Mouse (Mus musculus): ENCODE measurements around the gene Lrp11. TPM values are rescaled to one million over a fixed set of nuclear protein-coding genes. Genes with fewer than 3 reads are reported as not detected.
"Not testable (repeated sequence)": the region's sequence is repeated elsewhere in the genome, so short reads cannot be mapped to it uniquely, and the experiment has no call there.

The Lrp11 gene
- polyA plus RNA-seq, 1 experiment from 2014 or later, result 4.0 TPM

GRCm38 (mm10) chr10:7605168-7605567 lies 15.6 kb downstream of the Lrp11 start:
- no peak for TF ChIP-seq CTCF (IDR thresholded peaks at IDR 0.05; ENCODE audit: low read depth)
- Histone ChIP-seq H3K27ac (ENCODE audit: low read depth, low read length) (no peak overlapping the region), H3K4me3 (ENCODE audit: low read depth, low read length) (no peak overlapping the region), H3K4me1 (replicated peaks; ENCODE audit: control insufficient read depth, insufficient read depth, low read length) (no peaks in the 10 kb centered on the region), H3K9me3 (ENCODE audit: control insufficient read depth) (no peaks in the 10 kb centered on the region), H3K4me2 (replicated peaks; ENCODE audit: low read depth) (no peak overlapping the region), H3K36me3 (ENCODE audit: control insufficient read depth, insufficient read depth) (no peaks in the 10 kb centered on the region), H3K27me3 (replicated peaks; ENCODE audit: control insufficient read depth, insufficient read depth, low read length) (no peaks in the 10 kb centered on the region), H3K9ac (ENCODE audit: low read depth, low read length) (no peak overlapping the region)
- 73% methylated on average over 2 of the region's 2 CpGs for WGBS
- ATAC-seq, result no peak

- H3K4me1 ChIP-seq (replicated peaks; ENCODE audit: control insufficient read depth, insufficient read depth, low read length), result no peaks in the 10 kb centered on the region
- no peak for TF ChIP-seq CTCF (IDR thresholded peaks at IDR 0.05; ENCODE audit: low read depth)
- H3K4me3 ChIP-seq (ENCODE audit: low read depth, low read length), result no peak overlapping the region
- H3K27me3 ChIP-seq (replicated peaks; ENCODE audit: control insufficient read depth, insufficient read depth, low read length), result no peaks in the 10 kb centered on the region
- H3K4me2 ChIP-seq (replicated peaks; ENCODE audit: low read depth), result no peak overlapping the region
- H3K9me3 ChIP-seq (ENCODE audit: control insufficient read depth), result no peaks in the 10 kb centered on the region
- H3K9ac ChIP-seq (ENCODE audit: low read depth, low read length), result no peak overlapping the region
- H3K27ac ChIP-seq (ENCODE audit: low read depth, low read length), result no peak overlapping the region
- WGBS, result 82% methylated on average over 2 of the region's 2 CpGs
- ATAC-seq, result no peak
- H3K36me3 ChIP-seq (ENCODE audit: control insufficient read depth, insufficient read depth), result no peaks in the 10 kb centered on the region
Measured at GRCm38 (mm10) chr10:7606437-7606836, 16.8 kb downstream of the Lrp11 start.

- ATAC-seq, result no peak
- no peak for TF ChIP-seq CTCF (IDR thresholded peaks at IDR 0.05; ENCODE audit: low read depth)
- WGBS, result 86% methylated on average over 17 of the region's 17 CpGs
Measured at GRCm38 (mm10) chr10:7608611-7609010, 19.0 kb downstream of the Lrp11 start.

GRCm38 (mm10) chr10:7611647-7612046 lies 22.0 kb downstream of the Lrp11 start:
- WGBS, result 78% methylated on average over 6 of the region's 6 CpGs
- Histone ChIP-seq H3K4me1 (replicated peaks; ENCODE audit: control insufficient read depth, insufficient read depth, low read length) (no peaks in the 10 kb centered on the region), H3K9me3 (ENCODE audit: control insufficient read depth) (no peaks in the 10 kb centered on the region), H3K27me3 (replicated peaks; ENCODE audit: control insufficient read depth, insufficient read depth, low read length) (no peaks in the 10 kb centered on the region), H3K9ac (ENCODE audit: low read depth, low read length) (no peak overlapping the region), H3K27ac (ENCODE audit: low read depth, low read length) (no peak overlapping the region), H3K36me3 (ENCODE audit: control insufficient read depth, insufficient read depth) (no peaks in the 10 kb centered on the region), H3K4me3 (ENCODE audit: low read depth, low read length) (no peak overlapping the region), H3K4me2 (replicated peaks; ENCODE audit: low read depth) (no peak overlapping the region)
- no peak for TF ChIP-seq CTCF (IDR thresholded peaks at IDR 0.05; ENCODE audit: low read depth)
- ATAC-seq, result no peak

More at GRCm38 (mm10) chr10:7608611-7609010, 19.0 kb downstream of the Lrp11 start:
- no peak overlapping the region for H3K4me2 ChIP-seq (replicated peaks; ENCODE audit: low read depth)
- no peaks in the 10 kb centered on the region for H3K9me3 ChIP-seq (ENCODE audit: control insufficient read depth)
- H3K4me1 ChIP-seq (replicated peaks; ENCODE audit: control insufficient read depth, insufficient read depth, low read length), result no peaks in the 10 kb centered on the region
- H3K27ac ChIP-seq (ENCODE audit: low read depth, low read length), result no peak overlapping the region
- no peaks in the 10 kb centered on the region for H3K27me3 ChIP-seq (replicated peaks; ENCODE audit: control insufficient read depth, insufficient read depth, low read length)
- H3K36me3 ChIP-seq (ENCODE audit: control insufficient read depth, insufficient read depth), result no peaks in the 10 kb centered on the region
- H3K9ac ChIP-seq (ENCODE audit: low read depth, low read length), result no peak overlapping the region
- no peak overlapping the region for H3K4me3 ChIP-seq (ENCODE audit: low read depth, low read length)

GRCm38 (mm10) chr10:7612210-7612609 lies 22.6 kb downstream of the Lrp11 start:
- not testable (repeated sequence) for H3K27me3 ChIP-seq (replicated peaks; ENCODE audit: control insufficient read depth, insufficient read depth, low read length); H3K4me2 ChIP-seq (replicated peaks; ENCODE audit: low read depth); H3K9ac ChIP-seq (ENCODE audit: low read depth, low read length); H3K36me3 ChIP-seq (ENCODE audit: control insufficient read depth, insufficient read depth); ATAC-seq; H3K27ac ChIP-seq (ENCODE audit: low read depth, low read length); H3K9me3 ChIP-seq (ENCODE audit: control insufficient read depth); H3K4me3 ChIP-seq (ENCODE audit: low read depth, low read length); H3K4me1 ChIP-seq (replicated peaks; ENCODE audit: control insufficient read depth, insufficient read depth, low read length)

GRCm38 (mm10) chr10:7614834-7615233 lies 25.2 kb downstream of the Lrp11 start:
- no peak for TF ChIP-seq CTCF (IDR thresholded peaks at IDR 0.05; ENCODE audit: low read depth)
- Histone ChIP-seq H3K9me3 (ENCODE audit: control insufficient read depth) (no peaks in the 10 kb centered on the region), H3K4me1 (replicated peaks; ENCODE audit: control insufficient read depth, insufficient read depth, low read length) (no peaks in the 10 kb centered on the region), H3K9ac (ENCODE audit: low read depth, low read length) (no peak overlapping the region), H3K27me3 (replicated peaks; ENCODE audit: control insufficient read depth, insufficient read depth, low read length) (no peaks in the 10 kb centered on the region), H3K36me3 (ENCODE audit: control insufficient read depth, insufficient read depth) (no peaks in the 10 kb centered on the region), H3K27ac (ENCODE audit: low read depth, low read length) (no peak overlapping the region), H3K4me2 (replicated peaks; ENCODE audit: low read depth) (no peak overlapping the region), H3K4me3 (ENCODE audit: low read depth, low read length) (no peak overlapping the region)
- ATAC-seq, result no peak
- 89% methylated on average over 8 of the region's 8 CpGs for WGBS

GRCm38 (mm10) chr10:7617146-7617545 lies 27.5 kb downstream of the Lrp11 start:
- H3K27me3 ChIP-seq (replicated peaks; ENCODE audit: control insufficient read depth, insufficient read depth, low read length); H3K4me3 ChIP-seq (ENCODE audit: low read depth, low read length); H3K9ac ChIP-seq (ENCODE audit: low read depth, low read length); H3K4me1 ChIP-seq (replicated peaks; ENCODE audit: control insufficient read depth, insufficient read depth, low read length); H3K27ac ChIP-seq (ENCODE audit: low read depth, low read length); ATAC-seq; H3K9me3 ChIP-seq (ENCODE audit: control insufficient read depth); H3K36me3 ChIP-seq (ENCODE audit: control insufficient read depth, insufficient read depth); H3K4me2 ChIP-seq (replicated peaks; ENCODE audit: low read depth): not testable (repeated sequence)
- 88% methylated on average over 9 of the region's 11 CpGs for whole genome bisulfite sequencing

GRCm38 (mm10) chr10:7617556-7617955 lies 28.0 kb downstream of the Lrp11 start:
- H3K4me1 ChIP-seq (replicated peaks; ENCODE audit: control insufficient read depth, insufficient read depth, low read length); H3K9me3 ChIP-seq (ENCODE audit: control insufficient read depth); H3K27me3 ChIP-seq (replicated peaks; ENCODE audit: control insufficient read depth, insufficient read depth, low read length); ATAC-seq; H3K4me3 ChIP-seq (ENCODE audit: low read depth, low read length); H3K27ac ChIP-seq (ENCODE audit: low read depth, low read length); H3K4me2 ChIP-seq (replicated peaks; ENCODE audit: low read depth); H3K36me3 ChIP-seq (ENCODE audit: control insufficient read depth, insufficient read depth); H3K9ac ChIP-seq (ENCODE audit: low read depth, low read length): not testable (repeated sequence)
- 54% methylated on average over 3 of the region's 3 CpGs for WGBS
